In the genomic region with DNA sequence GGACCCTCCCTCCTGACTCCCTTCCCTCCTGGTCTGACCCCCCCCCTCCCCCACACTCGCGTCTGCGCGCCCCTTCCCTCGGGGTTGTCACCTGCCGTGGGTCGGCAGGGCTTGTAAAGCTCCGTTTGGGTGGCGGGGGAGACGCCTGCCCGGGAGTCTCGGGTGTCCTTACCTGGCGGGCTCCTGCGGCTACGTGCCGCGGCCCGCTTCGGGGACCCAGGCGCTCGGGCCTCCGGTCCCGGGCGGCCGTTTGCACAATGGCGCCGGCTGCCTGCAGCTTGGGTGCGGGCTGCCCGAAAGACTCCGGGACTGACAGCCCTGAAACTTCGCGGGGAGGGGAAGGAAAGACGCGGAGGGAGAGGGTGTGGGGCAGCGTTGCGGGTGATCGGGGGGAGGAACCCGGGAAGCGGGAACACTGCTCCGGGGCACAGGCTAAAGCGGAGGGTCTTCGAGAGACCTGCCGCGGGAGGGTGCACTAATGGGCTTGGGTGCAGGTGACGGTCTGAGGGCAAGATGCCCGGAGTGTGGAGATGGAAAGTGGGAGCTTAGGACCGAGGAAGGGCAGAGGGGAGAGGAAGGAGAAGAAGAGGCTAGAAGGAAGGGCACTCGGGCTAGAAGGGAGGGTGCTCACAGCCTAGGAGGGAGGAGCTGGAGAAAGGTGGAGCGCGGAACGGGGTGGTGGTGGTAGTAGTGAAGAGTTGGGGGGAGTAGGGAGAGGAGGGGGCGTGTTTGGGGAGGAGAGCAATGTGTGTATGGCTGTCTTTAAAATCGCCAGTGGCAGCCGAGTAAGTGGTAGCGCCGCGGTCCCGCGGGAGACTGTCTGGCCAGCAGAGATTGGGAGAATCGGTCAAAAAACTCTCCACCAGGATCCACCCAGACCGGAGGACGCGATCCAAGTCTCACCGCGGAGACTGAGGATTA, we compare ENCODE assay signal across 8 mouse cellular contexts. TPM values are rescaled to one million over a fixed set of nuclear protein-coding genes. Genes with fewer than 3 reads are reported as not detected.
DNase-seq lines count a peak whose midpoint lies in the region; ATAC-seq and TF ChIP-seq lines count a peak whose summit lies in the region.

A gene (minus strand): TSS at position 645 of the 921 bp plus-strand sequence.

- peak within 1 kb of the TSS; percentile 87 for H3K9ac ChIP-seq in forebrain, embryonic 13.5 days
- H3K9ac ChIP-seq in heart, postnatal 0 days (replicated peaks; ENCODE audit: low read depth, low read length), result peak within 1 kb of the TSS; percentile 83
- H3K9ac ChIP-seq in liver, postnatal 0 days (replicated peaks), result peak within 1 kb of the TSS; percentile 64
- H3K9ac ChIP-seq in neural tube, embryonic 13.5 days, result peak within 1 kb of the TSS; percentile 87

- H3K4me1 ChIP-seq in E14TG2a.4 (replicated peaks; ENCODE audit: low read depth, low read length), result peaks cover 27% of the 10 kb centered on the region
- peaks cover 26% of the 10 kb centered on the region for H3K4me1 ChIP-seq in forebrain, embryonic 13.5 days
- no peaks in the 10 kb centered on the region; the same call in 1 of the 2 replicates for H3K4me1 ChIP-seq in heart, postnatal 0 days (ENCODE audit: control insufficient read depth, insufficient read depth)
- H3K4me1 ChIP-seq in liver, postnatal 0 days (ENCODE audit: insufficient read depth), result peaks cover 2% of the 10 kb centered on the region; the same call in 1 of the 2 replicates
- H3K4me1 ChIP-seq in neural tube, embryonic 13.5 days (replicated peaks), result peaks cover 27% of the 10 kb centered on the region

- peak; percentile 74 for DNase-seq in brain, adult 2 months (ENCODE audit: low read depth, low spot score)
- peak; percentile 57 for DNase-seq in heart, postnatal 0 days (ENCODE audit: low spot score)
- DNase-seq in kidney, postnatal 36 days, result peak; percentile 75 to 79
- DNase-seq in liver, postnatal 0 days, result peak; percentile 44
- DNase-seq in thymus, postnatal 14 days, result peak; percentile 59

- H3K27me3 ChIP-seq in E14TG2a.4 (ENCODE audit: insufficient read depth, low read length), result peaks cover 86% of the 10 kb centered on the region
- H3K27me3 ChIP-seq in forebrain, embryonic 13.5 days, result no peaks in the 10 kb centered on the region
- H3K27me3 ChIP-seq in heart, postnatal 0 days (ENCODE audit: control insufficient read depth, insufficient read depth, low read length), result no peaks in the 10 kb centered on the region
- H3K27me3 ChIP-seq in liver, postnatal 0 days (ENCODE audit: insufficient read depth, low read length), result 0 out of 2 replicates have a peak, but pooled peaks cover 4% of the 10 kb centered on the region
- H3K27me3 ChIP-seq in neural tube, embryonic 13.5 days, result peaks cover 14% of the 10 kb centered on the region

- TF ChIP-seq EP300 in heart, postnatal 0 days (IDR thresholded peaks at IDR 0.05; ENCODE audit: low read depth), result no peak
- TF ChIP-seq EP300 in liver, postnatal 0 days (IDR thresholded peaks at IDR 0.05; ENCODE audit: low read depth), result no peak

- under 1% methylated on average over 64 of the region's 65 CpGs for WGBS in forebrain, embryonic 13.5 days
- under 1% methylated on average over 63 of the region's 65 CpGs for WGBS in heart, postnatal 0 days
- WGBS in liver, postnatal 0 days (ENCODE audit: insufficient replicate concordance), result 1% methylated on average over 62 of the region's 65 CpGs
- WGBS in neural tube, embryonic 13.5 days, result under 1% methylated on average over 65 of the region's 65 CpGs

- peak; percentile 25 for ATAC-seq in forebrain, embryonic 13.5 days
- ATAC-seq in heart, postnatal 0 days (ENCODE audit: insufficient read depth, low read depth), result no peak
- no peak for ATAC-seq in liver, postnatal 0 days
- peak; percentile 42 for ATAC-seq in neural tube, embryonic 13.5 days (ENCODE audit: low read depth)

- no peaks in the 10 kb centered on the region for H3K36me3 ChIP-seq in E14TG2a.4 (ENCODE audit: insufficient read depth, low read length)
- peaks cover 20% of the 10 kb centered on the region for H3K36me3 ChIP-seq in forebrain, embryonic 13.5 days (ENCODE audit: poor library complexity, severe bottlenecking)
- peaks cover 14% of the 10 kb centered on the region; the same call in 1 of the 2 replicates for H3K36me3 ChIP-seq in heart, postnatal 0 days (replicated peaks; ENCODE audit: control insufficient read depth, insufficient read depth, low read length)
- H3K36me3 ChIP-seq in liver, postnatal 0 days (replicated peaks; ENCODE audit: insufficient read depth, low read length), result peaks cover 8% of the 10 kb centered on the region; the same call in 1 of the 2 replicates
- H3K36me3 ChIP-seq in neural tube, embryonic 13.5 days, result peaks cover 17% of the 10 kb centered on the region

- peak within 1 kb of the TSS; percentile 92 for H3K4me2 ChIP-seq in forebrain, embryonic 13.5 days
- peak within 1 kb of the TSS; percentile 99 for H3K4me2 ChIP-seq in heart, postnatal 0 days (ENCODE audit: low read depth, low read length)
- peak within 1 kb of the TSS; percentile 85 for H3K4me2 ChIP-seq in liver, postnatal 0 days (ENCODE audit: low read depth, low read length)
- H3K4me2 ChIP-seq in neural tube, embryonic 13.5 days, result peak within 1 kb of the TSS; percentile 88

- peak within 1 kb of the TSS; percentile 88 for H3K27ac ChIP-seq in forebrain, embryonic 13.5 days
- peak within 1 kb of the TSS; percentile 91 for H3K27ac ChIP-seq in heart, postnatal 0 days (ENCODE audit: low read depth)
- peak within 1 kb of the TSS; percentile 83 for H3K27ac ChIP-seq in liver, postnatal 0 days (ENCODE audit: low read depth)
- peak within 1 kb of the TSS; percentile 91 for H3K27ac ChIP-seq in neural tube, embryonic 13.5 days (replicated peaks)

- no peak for TF ChIP-seq CTCF in E14TG2a.4 (conservative IDR thresholded peaks at IDR 0.05; ENCODE audit: low read length)
- no peak for TF ChIP-seq CTCF in heart, postnatal 0 days (IDR thresholded peaks at IDR 0.05; ENCODE audit: low read depth)
- TF ChIP-seq CTCF in liver, postnatal 0 days (IDR thresholded peaks at IDR 0.05; ENCODE audit: low read depth), result no peak; the same call in 1 of the 2 replicates

- H3K9me3 ChIP-seq in E14TG2a.4 (ENCODE audit: low read length), result peaks cover 14% of the 10 kb centered on the region
- H3K9me3 ChIP-seq in forebrain, embryonic 13.5 days (replicated peaks), result no peaks in the 10 kb centered on the region
- no peaks in the 10 kb centered on the region for H3K9me3 ChIP-seq in heart, postnatal 0 days (replicated peaks; ENCODE audit: control insufficient read depth, low read length)
- no peaks in the 10 kb centered on the region for H3K9me3 ChIP-seq in liver, postnatal 0 days (ENCODE audit: low read length)
- no peaks in the 10 kb centered on the region for H3K9me3 ChIP-seq in neural tube, embryonic 13.5 days

- H3K4me3 ChIP-seq in E14TG2a.4 (replicated peaks; ENCODE audit: low read length), result peak within 1 kb of the TSS; percentile 85
- H3K4me3 ChIP-seq in forebrain, embryonic 13.5 days, result peak within 1 kb of the TSS; percentile 79
- peak within 1 kb of the TSS; percentile 88 for H3K4me3 ChIP-seq in heart, postnatal 0 days (ENCODE audit: low read depth, low read length)
- peak within 1 kb of the TSS; percentile 63 for H3K4me3 ChIP-seq in liver, postnatal 0 days (ENCODE audit: low read depth, low read length)
- H3K4me3 ChIP-seq in neural tube, embryonic 13.5 days, result peak within 1 kb of the TSS; percentile 74

RNA-seq across cellular contexts. Expression of the gene that starts here (rescaled TPM):
- polyA plus RNA-seq in forebrain, embryonic 13.5 days (2015; fragmentation: Nextera tagmentation; extraction: Ambion mirVana), result 23.9 and 25.6 TPM in 2 replicates
- 20.2 and 27.4 TPM in 2 replicates for total RNA-seq in heart, postnatal 0 days (2014; rRNA removed; ENCODE audit: low replicate concordance)
- polyA plus RNA-seq in heart, postnatal 0 days (2015; fragmentation: Nextera tagmentation; extraction: Ambion mirVana), result 22.1 and 24.6 TPM in 2 replicates
- polyA plus RNA-seq in liver, postnatal 0 days (2015; fragmentation: Nextera tagmentation; extraction: Ambion mirVana), result 4.9 TPM in 2 replicates
- polyA plus RNA-seq in neural tube, embryonic 13.5 days (2015; fragmentation: Nextera tagmentation; extraction: Ambion mirVana), result 21.0 and 22.6 TPM in 2 replicates

Comparison
In these comparisons a context has a peak if more than half of its experiments do, and no peak if none do; other contexts are left out.
1. ATAC-seq: peak in forebrain, embryonic 13.5 days (single experiment) and neural tube, embryonic 13.5 days (single experiment); none in heart, postnatal 0 days (single experiment) and liver, postnatal 0 days (single experiment).
2. Peak in every context shown above with its lines, with median percentiles within 50 percentile points of each other: H3K4me3 ChIP-seq, DNase-seq, H3K27ac ChIP-seq, H3K4me2 ChIP-seq and H3K9ac ChIP-seq.